Mouse (Mus musculus) MEL (cell line): ENCODE results near the gene Gm9803.

Experiments
- CTCF ChIP-seq, 3 experiments: IDR thresholded peaks in 2 of 3; conservative IDR thresholded peaks in 1 of 3; 2 replicates each; pipeline ENCODE4 v1.5.1; 2011 to 2012; ENCODE audit warnings: low read length in 3 of 3, low read depth in 2 of 3, mild to moderate bottlenecking in 2 of 3, improper control_type of control experiment in 1 of 3, inconsistent platforms in 1 of 3, mixed read lengths in 1 of 3, moderate library complexity in 1 of 3; ENCODE audit not compliant: control insufficient read depth in 1 of 3, insufficient read depth in 1 of 3, poor library complexity in 1 of 3, severe bottlenecking in 1 of 3
- E2F4 ChIP-seq: IDR thresholded peaks from 2 replicates; pipeline ENCODE4 v1.6.1; 2011; ENCODE audit warnings: low read depth, low read length, improper control_type of control experiment, borderline replicate concordance
- EP300 ChIP-seq, 2 experiments: IDR thresholded peaks; 2 replicates each; pipeline ENCODE4 v1.6.1; 2011; ENCODE audit warnings: improper control_type of control experiment in 2 of 2, low read length in 2 of 2, low read depth in 1 of 2, mild to moderate bottlenecking in 1 of 2
- ETS1 ChIP-seq: IDR thresholded peaks from 2 replicates; pipeline ENCODE4 v1.6.1; 2012; ENCODE audit warnings: low read depth, mild to moderate bottlenecking, inconsistent platforms, low read length, improper control_type of control experiment, moderate library complexity
- GATA1 ChIP-seq: IDR thresholded peaks from 2 replicates; pipeline ENCODE4 v1.6.1; 2011; ENCODE audit warnings: low read depth, low read length, improper control_type of control experiment
- MAX ChIP-seq: IDR thresholded peaks from 2 replicates; pipeline ENCODE4 v1.6.1; 2011; ENCODE audit warnings: low read length, improper control_type of control experiment
- RCOR1 ChIP-seq: IDR thresholded peaks from 2 replicates; pipeline ENCODE4 v1.6.1; 2012; ENCODE audit warnings: low read depth, mild to moderate bottlenecking, inconsistent platforms, low read length, improper control_type of control experiment
- TCF12 ChIP-seq: IDR thresholded peaks from 2 replicates; pipeline ENCODE4 v1.6.1; 2014; ENCODE audit warnings: low read depth, mild to moderate bottlenecking, inconsistent platforms, low read length, improper control_type of control experiment, moderate library complexity

- TF ChIP-seq TCF12, result no peak
- TF ChIP-seq ETS1, result no peak
- TF ChIP-seq E2F4, result no peak
- TF ChIP-seq MAX, result no peak
- no peak for TF ChIP-seq EP300 (IDR thresholded peaks at IDR 0.05; ENCODE audit: low read depth in 1 of 2, low read length in 2 of 2)
- no peak for TF ChIP-seq CTCF (IDR thresholded peaks at IDR 0.05 in 2 of 3, conservative IDR thresholded peaks at IDR 0.05 in 1 of 3; ENCODE audit: control insufficient read depth in 1 of 3, insufficient read depth in 1 of 3, low read depth in 2 of 3, low read length in 3 of 3, poor library complexity in 1 of 3, severe bottlenecking in 1 of 3)
- TF ChIP-seq RCOR1, result no peak
- TF ChIP-seq GATA1, result no peak
Observed at GRCm38 (mm10) chr10:43527283-43528269, 3.7 kb downstream of the Gm9803 start.
